Mouse (Mus musculus) stomach, embryonic 15.5 days (tissue): ENCODE data around the gene 2010109A12Rik. TPM values are rescaled to one million over a fixed set of nuclear protein-coding genes. Genes with fewer than 3 reads are reported as not detected.

Experiments
- ATAC-seq: fragments of 200-750 bp; cut with Nextera tagmentation; 2 replicates; pipeline ENCODE4 v1.8.0; 2017; ENCODE audit warnings: low read depth, moderate number of reproducible peaks, moderate TSS enrichment; ENCODE audit not compliant: insufficient read depth, low FRiP score
- H3K27ac ChIP-seq: fragments of 300-500 bp; sonication (generic); 2 replicates; pipeline ENCODE4 v1.5.1; 2015; ENCODE audit warnings: mild to moderate bottlenecking, inconsistent platforms
- H3K27me3 ChIP-seq: fragments of 300-500 bp; sonication (generic); replicated peaks from 2 replicates; pipeline ENCODE4 v1.6.1; 2015; ENCODE audit warnings: inconsistent platforms
- H3K36me3 ChIP-seq: fragments of 300-500 bp; sonication (generic); 2 replicates; pipeline ENCODE4 v1.6.1; 2015; ENCODE audit warnings: inconsistent platforms
- H3K4me1 ChIP-seq: fragments of 300-500 bp; sonication (generic); 2 replicates; pipeline ENCODE4 v1.6.1; 2015; ENCODE audit warnings: inconsistent platforms
- H3K4me2 ChIP-seq: fragments of 300-500 bp; sonication (generic); 2 replicates; pipeline ENCODE4 v1.6.1; 2015; ENCODE audit warnings: mild to moderate bottlenecking, inconsistent platforms
- H3K4me3 ChIP-seq: fragments of 300-500 bp; sonication (generic); replicated peaks from 2 replicates; pipeline ENCODE4 v1.5.1; 2015; ENCODE audit warnings: inconsistent platforms
- H3K9ac ChIP-seq: fragments of 300-500 bp; sonication (generic); 2 replicates; pipeline ENCODE4 v1.6.1; 2015; ENCODE audit warnings: inconsistent platforms
- H3K9me3 ChIP-seq: fragments of 300-500 bp; sonication (generic); 2 replicates; pipeline ENCODE4 v1.6.1; 2016; ENCODE audit warnings: inconsistent platforms
- WGBS: fragments of 180-500 bp; shearing (Covaris S2); methylation state at CpG from one replicate; pipeline ENCODE4 v1.1.7; 2015; 5-methylcytosine and 5-hydroxymethylcytosine counted together
- polyA plus RNA-seq: library from polyadenylated mRNA; unstranded; fragments of >200 nt; fragmentation: Nextera tagmentation; extraction: Ambion mirVana; gene quantifications from 2 replicates; pipeline ENCODE4 v1.2.1, GENCODE M21; 2015

The 2010109A12Rik gene
- polyA plus RNA-seq, 1 experiment from 2014 or later, result 1.5 TPM

- H3K4me1 ChIP-seq, result no peaks in the 10 kb centered on the region
- H3K27me3 ChIP-seq, result no peaks in the 10 kb centered on the region
- peaks cover 22% of the 10 kb centered on the region; the same call in 1 of the 2 replicates for H3K36me3 ChIP-seq
- no peak overlapping the region for H3K4me2 ChIP-seq
- ATAC-seq, result no peak
- no peaks in the 10 kb centered on the region for H3K9me3 ChIP-seq
- H3K27ac ChIP-seq, result no peak overlapping the region
- 94% methylated on average over 5 of the region's 5 CpGs for WGBS
- no peak overlapping the region for H3K4me3 ChIP-seq
- no peak overlapping the region for H3K9ac ChIP-seq
Observed at GRCm38 (mm10) chr5:93190428-93190827, 15.9 kb upstream of the 2010109A12Rik start.

- no peak for ATAC-seq
- no peak overlapping the region for H3K27ac ChIP-seq
- no peak overlapping the region for H3K4me3 ChIP-seq
- H3K4me1 ChIP-seq, result no peaks in the 10 kb centered on the region
- H3K27me3 ChIP-seq, result no peaks in the 10 kb centered on the region
- H3K9ac ChIP-seq, result no peak overlapping the region
- peaks cover 13% of the 10 kb centered on the region for H3K36me3 ChIP-seq
- WGBS, result 86% methylated on average over 3 of the region's 3 CpGs
- H3K4me2 ChIP-seq, result no peak overlapping the region
- no peaks in the 10 kb centered on the region for H3K9me3 ChIP-seq
Observed at GRCm38 (mm10) chr5:93198232-93198631, 8.1 kb upstream of the 2010109A12Rik start.

DNA sequence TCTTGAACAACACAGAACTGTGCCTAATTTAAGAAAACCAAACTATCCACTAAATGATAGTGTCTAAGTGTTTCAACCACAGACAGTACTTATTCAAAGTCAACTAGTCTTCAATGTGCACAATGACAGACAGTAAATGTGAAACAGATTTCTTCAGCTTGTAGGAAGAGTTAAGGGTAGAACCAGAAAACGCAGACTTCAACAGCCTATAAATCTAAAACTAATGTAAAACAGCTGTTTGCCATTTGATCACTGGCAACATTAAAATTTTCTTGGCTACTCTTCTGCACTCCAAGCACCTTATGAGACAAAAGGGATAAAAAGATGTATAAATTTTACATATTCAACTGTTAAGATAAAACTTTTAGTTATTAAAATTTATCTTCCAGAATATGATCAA is 5.1 kb upstream of the 2010109A12Rik start:
- Histone ChIP-seq H3K4me1 (no peaks in the 10 kb centered on the region), H3K27me3 (no peaks in the 10 kb centered on the region), H3K36me3 (peaks cover 10% of the 10 kb centered on the region), H3K9ac (no peak overlapping the region), H3K4me2 (no peak overlapping the region), H3K4me3 (no peak overlapping the region), H3K27ac (no peak overlapping the region), H3K9me3 (no peaks in the 10 kb centered on the region)
- no peak for ATAC-seq
- 69% methylated on average over 1 of the region's 1 CpGs for WGBS

GRCm38 (mm10) chr5:93205371-93206108 is 778 bp upstream of the 2010109A12Rik start:
- H3K4me2 ChIP-seq, result peak overlapping the region; percentile 65
- H3K36me3 ChIP-seq, result peaks cover 3% of the 10 kb centered on the region; the same call in 1 of the 2 replicates
- no peaks in the 10 kb centered on the region for H3K4me1 ChIP-seq
- peak overlapping the region; percentile 90 for H3K4me3 ChIP-seq
- peak overlapping the region; percentile 96 for H3K9ac ChIP-seq
- WGBS, result under 1% methylated on average over 54 of the region's 63 CpGs
- ATAC-seq, result peak; percentile 47
- H3K27ac ChIP-seq, result peak overlapping the region; percentile 95
- H3K9me3 ChIP-seq, result no peaks in the 10 kb centered on the region
- H3K27me3 ChIP-seq, result no peaks in the 10 kb centered on the region

GRCm38 (mm10) chr5:93207006-93207348 is 659 bp downstream of the 2010109A12Rik start:
- Histone ChIP-seq H3K4me3 (peak overlapping the region; percentile 90), H3K4me1 (no peaks in the 10 kb centered on the region), H3K9me3 (no peaks in the 10 kb centered on the region), H3K4me2 (peak overlapping the region; percentile 49), H3K27ac (peak overlapping the region; percentile 95), H3K36me3 (no peaks in the 10 kb centered on the region), H3K9ac (peak overlapping the region; percentile 47; the same call in 1 of the 2 replicates), H3K27me3 (no peaks in the 10 kb centered on the region)
- no peak for ATAC-seq
- 4% methylated on average over 6 of the region's 6 CpGs for WGBS

GRCm38 (mm10) chr5:93207555-93207954 is 1.2 kb downstream of the 2010109A12Rik start:
- H3K9me3 ChIP-seq, result no peaks in the 10 kb centered on the region
- no peaks in the 10 kb centered on the region for H3K4me1 ChIP-seq
- H3K4me3 ChIP-seq, result no peak overlapping the region
- no peak for ATAC-seq
- WGBS, result 55% methylated on average over 1 of the region's 1 CpGs
- H3K27me3 ChIP-seq, result no peaks in the 10 kb centered on the region
- peak overlapping the region; percentile 49; the same call in 1 of the 2 replicates for H3K4me2 ChIP-seq
- no peaks in the 10 kb centered on the region for H3K36me3 ChIP-seq
- H3K9ac ChIP-seq, result no peak overlapping the region
- H3K27ac ChIP-seq, result no peak overlapping the region; the same call in 1 of the 2 replicates

GRCm38 (mm10) chr5:93218375-93218774 is 12.1 kb downstream of the 2010109A12Rik start:
- Histone ChIP-seq H3K36me3 (no peaks in the 10 kb centered on the region), H3K27ac (no peak overlapping the region), H3K9ac (no peak overlapping the region), H3K4me3 (no peak overlapping the region), H3K9me3 (no peaks in the 10 kb centered on the region), H3K4me1 (no peaks in the 10 kb centered on the region), H3K4me2 (no peak overlapping the region), H3K27me3 (no peaks in the 10 kb centered on the region)
- ATAC-seq, result no peak
- WGBS, result 80% methylated on average over 3 of the region's 3 CpGs

DNA sequence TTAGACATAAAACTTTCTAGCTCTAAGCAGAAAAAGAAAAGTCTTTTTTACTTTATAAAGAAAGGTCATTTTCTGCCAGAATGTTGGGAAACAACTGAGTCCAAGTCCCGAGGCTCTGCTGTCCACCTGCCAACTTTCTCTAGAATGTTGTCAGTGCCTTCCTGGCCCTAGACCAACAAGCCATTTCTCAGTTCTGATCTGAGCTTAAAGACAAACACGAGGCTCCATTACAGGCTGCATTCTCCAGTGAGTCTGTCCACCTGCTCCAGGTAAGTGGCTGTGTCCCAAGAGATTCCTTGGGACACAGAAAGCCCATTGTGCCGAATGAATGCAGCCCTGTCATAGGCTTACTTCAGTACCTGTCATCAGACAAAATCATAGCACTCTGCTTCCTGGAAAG is 15.3 kb downstream of the 2010109A12Rik start:
- no peak overlapping the region for H3K4me2 ChIP-seq
- no peaks in the 10 kb centered on the region for H3K27me3 ChIP-seq
- no peak overlapping the region for H3K9ac ChIP-seq
- no peaks in the 10 kb centered on the region for H3K36me3 ChIP-seq
- 39% methylated on average over 3 of the region's 3 CpGs for WGBS
- ATAC-seq, result peak; percentile 14; the same call in 1 of the 2 replicates
- H3K9me3 ChIP-seq, result no peaks in the 10 kb centered on the region
- no peaks in the 10 kb centered on the region for H3K4me1 ChIP-seq
- no peak overlapping the region for H3K27ac ChIP-seq
- H3K4me3 ChIP-seq, result no peak overlapping the region

- no peaks in the 10 kb centered on the region for H3K4me1 ChIP-seq
- H3K4me3 ChIP-seq, result no peak overlapping the region
- H3K36me3 ChIP-seq, result no peaks in the 10 kb centered on the region
- H3K4me2 ChIP-seq, result no peak overlapping the region
- ATAC-seq, result no peak
- H3K9me3 ChIP-seq, result no peaks in the 10 kb centered on the region
- WGBS, result 80% methylated on average over 2 of the region's 2 CpGs
- H3K27me3 ChIP-seq, result no peaks in the 10 kb centered on the region
- H3K27ac ChIP-seq, result no peak overlapping the region
- H3K9ac ChIP-seq, result no peak overlapping the region
Observed at GRCm38 (mm10) chr5:93224549-93224948, 18.2 kb downstream of the 2010109A12Rik start.

DNA sequence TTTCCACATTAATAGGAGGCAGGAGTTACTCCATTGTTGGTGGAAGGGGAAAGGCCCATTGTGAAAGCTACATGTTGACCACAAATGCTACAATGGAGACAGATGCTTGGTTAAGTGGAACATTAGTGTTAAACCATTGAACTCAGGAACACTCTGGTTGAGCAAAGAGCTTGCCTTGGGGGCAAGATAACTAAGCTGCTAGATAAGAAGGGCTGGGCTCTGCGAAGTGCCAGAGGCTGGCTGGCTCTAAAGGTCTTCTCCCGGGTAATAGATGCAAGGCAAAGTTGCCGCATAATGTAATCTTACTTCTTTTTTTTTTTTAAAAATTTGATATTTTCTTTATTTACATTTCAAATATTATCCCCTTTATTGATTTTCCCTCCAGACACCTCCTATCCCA is 20.8 kb downstream of the 2010109A12Rik start:
- no peaks in the 10 kb centered on the region for H3K4me1 ChIP-seq
- peak; percentile 43; the same call in 1 of the 2 replicates for ATAC-seq
- no peak overlapping the region for H3K4me3 ChIP-seq
- 83% methylated on average over 3 of the region's 3 CpGs for WGBS
- no peak overlapping the region for H3K27ac ChIP-seq
- H3K36me3 ChIP-seq, result no peaks in the 10 kb centered on the region
- no peak overlapping the region for H3K9ac ChIP-seq
- no peaks in the 10 kb centered on the region for H3K9me3 ChIP-seq
- no peak overlapping the region for H3K4me2 ChIP-seq
- no peaks in the 10 kb centered on the region for H3K27me3 ChIP-seq

DNA sequence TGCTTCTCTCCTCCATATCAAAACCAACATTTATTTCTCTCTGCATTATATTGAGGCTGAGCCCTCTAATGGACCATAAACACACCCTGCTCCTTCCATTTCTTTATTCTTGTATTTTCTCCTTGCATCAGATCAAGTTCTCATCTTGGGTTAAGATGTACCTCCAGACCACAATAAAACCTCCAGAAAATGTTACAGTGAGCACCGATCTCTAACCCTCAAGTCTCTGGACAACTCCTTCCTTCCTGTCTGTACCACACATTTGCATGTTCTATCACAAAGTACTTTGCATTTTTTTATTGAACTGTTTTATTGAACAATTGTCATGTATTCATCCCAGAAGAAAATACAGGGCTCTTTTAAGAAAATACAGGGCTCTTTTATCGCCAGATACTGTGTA is 23.2 kb downstream of the 2010109A12Rik start:
- 82% methylated on average over 2 of the region's 2 CpGs for WGBS
- H3K9ac ChIP-seq, result no peak overlapping the region
- ATAC-seq, result no peak
- H3K4me1 ChIP-seq, result no peaks in the 10 kb centered on the region
- H3K27me3 ChIP-seq, result no peaks in the 10 kb centered on the region
- H3K27ac ChIP-seq, result no peak overlapping the region
- no peaks in the 10 kb centered on the region for H3K36me3 ChIP-seq
- no peak overlapping the region for H3K4me2 ChIP-seq
- H3K4me3 ChIP-seq, result no peak overlapping the region
- H3K9me3 ChIP-seq, result no peaks in the 10 kb centered on the region

- no peaks in the 10 kb centered on the region for H3K36me3 ChIP-seq
- no peaks in the 10 kb centered on the region for H3K27me3 ChIP-seq
- H3K9me3 ChIP-seq, result no peaks in the 10 kb centered on the region
- no peak overlapping the region for H3K27ac ChIP-seq
- H3K9ac ChIP-seq, result no peak overlapping the region
- H3K4me3 ChIP-seq, result no peak overlapping the region
- no peaks in the 10 kb centered on the region for H3K4me1 ChIP-seq
- no peak for ATAC-seq
- WGBS, result 65% methylated on average over 3 of the region's 3 CpGs
- no peak overlapping the region for H3K4me2 ChIP-seq
Observed at GRCm38 (mm10) chr5:93231721-93232120, 25.4 kb downstream of the 2010109A12Rik start.
